Mouse (Mus musculus): ENCODE data around the gene Dlgap1.

The Dlgap1 gene

GRCm38 (mm10) chr17:70865060-70865604 lies 896.3 kb downstream of the Dlgap1 start:
- DNase-seq (ENCODE audit: low spot score), result no peak

DNA sequence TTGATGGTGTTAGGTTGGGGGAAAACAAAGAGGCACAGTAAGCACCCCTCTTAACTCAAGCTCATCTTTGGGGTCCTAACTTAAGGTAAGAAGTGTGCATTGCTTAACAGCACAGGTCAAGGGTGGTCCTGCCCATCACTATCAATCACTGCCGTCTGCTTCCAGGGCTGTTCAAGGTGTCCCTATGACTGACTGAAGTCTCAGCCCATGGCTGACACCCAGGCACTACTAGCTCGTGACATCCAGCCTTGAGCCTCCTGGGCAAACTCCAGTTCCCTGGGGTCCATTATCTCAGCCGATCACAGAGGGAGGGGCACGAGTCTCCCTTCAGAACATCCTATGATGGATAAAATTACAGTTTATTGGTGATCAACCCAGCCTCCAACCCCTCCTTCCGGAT lies 897.2 kb downstream of the Dlgap1 start:
- no peak for DNase-seq (ENCODE audit: low spot score)

GRCm38 (mm10) chr17:70866538-70867114 lies 897.8 kb downstream of the Dlgap1 start:
- DNase-seq (ENCODE audit: low spot score), result no peak

DNA sequence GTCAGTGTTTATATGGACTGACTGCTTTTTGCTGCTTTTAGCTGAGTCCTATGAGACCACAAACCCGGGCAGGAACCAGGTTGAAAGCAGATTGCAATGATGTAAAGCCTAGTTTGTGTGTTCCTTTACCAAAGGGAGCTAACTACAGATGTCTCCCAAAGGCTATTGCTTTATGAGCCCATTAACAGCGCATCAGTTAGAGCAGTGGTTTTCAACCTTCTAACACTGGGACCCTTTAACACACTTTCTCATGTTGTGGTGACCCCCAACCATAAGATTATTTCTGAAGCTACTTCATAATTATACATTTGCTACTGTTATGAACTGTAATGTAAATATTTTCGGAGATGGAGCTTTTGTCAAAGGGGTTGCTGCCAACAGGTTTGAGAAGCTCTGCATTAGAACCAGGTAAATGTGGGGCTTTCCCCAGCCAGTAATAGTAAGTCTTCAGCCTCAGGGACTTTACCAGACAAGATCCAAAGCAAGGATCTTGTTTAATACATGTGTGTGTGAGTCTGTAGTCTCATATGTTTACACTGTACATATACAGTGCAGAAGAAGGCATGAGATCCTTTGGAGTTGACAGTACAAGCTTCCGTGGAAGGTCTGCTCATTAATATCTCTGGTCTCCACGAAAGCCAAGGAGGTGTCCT lies 899.8 kb downstream of the Dlgap1 start:
- no peak for DNase-seq (ENCODE audit: low spot score)

DNA sequence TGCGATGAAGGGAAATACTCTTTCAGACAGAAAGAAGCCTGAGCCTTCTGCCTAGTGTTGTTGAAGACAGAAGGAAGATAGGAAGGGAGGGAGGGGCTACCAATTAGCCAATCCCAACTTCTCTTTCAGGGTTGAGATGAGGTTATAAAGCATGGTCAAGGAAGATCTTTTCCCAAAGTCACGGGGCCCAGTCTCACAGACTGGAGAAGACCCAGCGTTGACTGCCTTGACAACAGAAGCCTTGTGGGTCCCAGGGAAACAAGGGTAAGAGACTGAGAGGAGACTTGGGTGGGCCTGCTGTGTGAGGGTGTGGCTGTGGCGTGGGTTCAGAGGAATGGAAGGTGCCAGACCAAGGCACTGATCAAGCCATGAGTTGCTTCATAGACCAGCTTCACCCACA lies 901.7 kb downstream of the Dlgap1 start:
- DNase-seq (ENCODE audit: low spot score), result no peak
